Mouse (Mus musculus) lung, postnatal 0 days (tissue): ENCODE results near the gene Ugt1a8. TPM values are rescaled to one million over a fixed set of nuclear protein-coding genes. Genes with fewer than 3 reads are reported as not detected.

ENCODE experiments used
- ATAC-seq: fragments of 200-750 bp; cut with Nextera tagmentation; 2 replicates; pipeline ENCODE4 v1.8.0; 2017; ENCODE audit warnings: moderate library complexity
- DNase-seq: peaks from one replicate; pipeline ENCODE4 v3.0.0-alpha.2; 2016; ENCODE audit warnings: low spot score
- H3K27ac ChIP-seq: fragments of 300-500 bp; sonication (generic); 2 replicates; pipeline ENCODE4 v1.5.1; 2014; ENCODE audit warnings: antibody characterized with exemption, mild to moderate bottlenecking, low read length, mixed read lengths
- H3K27me3 ChIP-seq: fragments of 300-500 bp; sonication (generic); replicated peaks from 2 replicates; pipeline ENCODE4 v1.6.1; 2014; ENCODE audit warnings: low read length, mixed read lengths; ENCODE audit not compliant: insufficient read depth
- H3K36me3 ChIP-seq: fragments of 300-500 bp; sonication (generic); 2 replicates; pipeline ENCODE4 v1.6.1; 2014; ENCODE audit warnings: low read length, mixed read lengths; ENCODE audit not compliant: insufficient read depth
- H3K4me1 ChIP-seq: fragments of 300-500 bp; sonication (generic); 2 replicates; pipeline ENCODE4 v1.6.1; 2014; ENCODE audit warnings: antibody characterized with exemption, low read depth, low read length, mixed read lengths; ENCODE audit not compliant: insufficient read depth
- H3K4me2 ChIP-seq: fragments of 300-500 bp; sonication (generic); replicated peaks from 2 replicates; pipeline ENCODE4 v1.6.1; 2014; ENCODE audit warnings: low read depth, mild to moderate bottlenecking, low read length, moderate library complexity, mixed read lengths
- H3K4me3 ChIP-seq: fragments of 300-500 bp; sonication (generic); 2 replicates; pipeline ENCODE4 v1.5.1; 2014; ENCODE audit warnings: low read depth, low read length
- H3K9ac ChIP-seq: fragments of 300-500 bp; sonication (generic); replicated peaks from 2 replicates; pipeline ENCODE4 v1.6.1; 2014; ENCODE audit warnings: low read depth, mild to moderate bottlenecking
- H3K9me3 ChIP-seq: fragments of 300-500 bp; sonication (generic); 2 replicates; pipeline ENCODE4 v1.6.1; 2016; ENCODE audit warnings: low read length, mixed read lengths
- CTCF ChIP-seq: IDR thresholded peaks from 2 replicates; pipeline ENCODE4 v1.5.1; 2016; ENCODE audit warnings: antibody characterized with exemption, mild to moderate bottlenecking
- EP300 ChIP-seq: IDR thresholded peaks from 2 replicates; pipeline ENCODE4 v1.6.1; 2016; ENCODE audit warnings: antibody characterized with exemption, mild to moderate bottlenecking, control low read depth
- WGBS: fragments of 180-500 bp; shearing (Covaris S2); extraction: QIAGEN DNeasy Blood & Tissue Kit; methylation state at CpG from one replicate; pipeline ENCODE4 v1.1.7; 2014; 5-methylcytosine and 5-hydroxymethylcytosine counted together
- polyA plus RNA-seq: library from polyadenylated mRNA; unstranded; fragments of >200 nt; fragmentation: Nextera tagmentation; extraction: Ambion mirVana; gene quantifications from 2 replicates; pipeline ENCODE4 v1.2.1, GENCODE M21; 2015

Ugt1a8 gene
- polyA plus RNA-seq, 1 experiment from 2014 or later = not detected

DNA sequence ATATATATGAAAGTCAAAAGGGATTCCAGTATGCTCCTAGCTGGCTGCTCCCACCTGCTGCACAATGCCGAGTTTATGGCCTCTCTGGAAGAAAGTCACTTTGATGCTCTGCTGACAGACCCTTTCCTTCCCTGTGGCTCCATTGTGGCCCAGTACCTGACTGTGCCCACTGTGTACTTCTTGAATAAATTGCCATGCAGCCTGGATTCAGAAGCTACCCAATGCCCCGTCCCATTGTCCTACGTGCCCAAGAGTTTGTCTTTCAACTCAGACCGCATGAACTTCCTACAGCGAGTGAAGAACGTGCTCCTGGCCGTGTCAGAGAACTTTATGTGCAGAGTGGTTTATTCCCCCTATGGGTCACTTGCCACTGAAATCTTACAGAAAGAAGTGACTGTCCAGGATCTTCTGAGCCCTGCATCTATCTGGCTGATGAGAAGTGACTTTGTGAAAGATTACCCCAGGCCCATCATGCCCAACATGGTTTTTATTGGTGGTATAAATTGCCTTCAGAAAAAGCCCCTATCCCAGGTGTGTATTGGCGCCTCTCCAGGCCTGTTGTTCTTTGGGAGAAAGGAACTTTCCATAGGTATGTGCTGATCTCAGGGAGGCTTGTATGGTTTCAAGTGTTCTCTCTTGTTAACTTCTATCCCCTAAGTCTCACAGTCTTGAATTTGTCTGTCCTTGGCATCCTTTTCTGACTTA, 124.9 kb downstream of the Ugt1a8 start:
- 60% methylated on average over 8 of the region's 8 CpGs for WGBS
- no peak overlapping the region for H3K27ac ChIP-seq
- ATAC-seq = peak; percentile 11; the same call in 1 of the 2 replicates
- H3K9ac ChIP-seq = no peak overlapping the region
- TF ChIP-seq CTCF = no peak
- TF ChIP-seq EP300 = no peak
- H3K9me3 ChIP-seq = peaks cover 52% of the 10 kb centered on the region
- H3K4me1 ChIP-seq = no peaks in the 10 kb centered on the region
- no peak overlapping the region for H3K4me3 ChIP-seq
- no peaks in the 10 kb centered on the region for H3K27me3 ChIP-seq
- no peak overlapping the region for H3K4me2 ChIP-seq
- no peaks in the 10 kb centered on the region for H3K36me3 ChIP-seq
- DNase-seq = peak; percentile 21

DNA sequence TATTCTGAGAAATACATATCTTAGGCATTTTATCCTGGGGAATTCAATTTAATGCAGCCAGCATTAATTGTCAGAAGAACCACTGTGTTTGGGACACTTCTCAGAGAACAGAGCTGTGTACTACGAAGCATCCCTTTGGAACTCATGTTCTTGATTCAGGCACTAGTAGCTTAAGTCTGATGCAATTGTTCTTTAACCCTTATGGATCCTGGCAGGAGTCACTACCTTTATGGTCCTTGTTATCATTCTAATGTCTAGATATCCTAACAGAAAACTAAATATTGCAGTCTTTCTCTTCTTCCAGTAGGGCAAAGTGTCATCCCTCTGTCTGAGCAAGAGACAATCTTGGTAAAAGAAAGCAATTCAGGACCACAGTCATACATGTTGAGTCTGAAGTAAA, 125.4 kb downstream of the Ugt1a8 start:
- no peak for TF ChIP-seq CTCF
- TF ChIP-seq EP300 = no peak
- no peak overlapping the region for H3K4me3 ChIP-seq
- WGBS = 72% methylated on average over 1 of the region's 1 CpGs
- peaks cover 54% of the 10 kb centered on the region for H3K9me3 ChIP-seq
- H3K4me2 ChIP-seq = no peak overlapping the region
- no peaks in the 10 kb centered on the region for H3K36me3 ChIP-seq
- DNase-seq = peak; percentile 15
- H3K27me3 ChIP-seq = no peaks in the 10 kb centered on the region
- no peak overlapping the region for H3K9ac ChIP-seq
- no peak; the same call in 1 of the 2 replicates for ATAC-seq
- no peaks in the 10 kb centered on the region for H3K4me1 ChIP-seq
- no peak overlapping the region for H3K27ac ChIP-seq

DNA sequence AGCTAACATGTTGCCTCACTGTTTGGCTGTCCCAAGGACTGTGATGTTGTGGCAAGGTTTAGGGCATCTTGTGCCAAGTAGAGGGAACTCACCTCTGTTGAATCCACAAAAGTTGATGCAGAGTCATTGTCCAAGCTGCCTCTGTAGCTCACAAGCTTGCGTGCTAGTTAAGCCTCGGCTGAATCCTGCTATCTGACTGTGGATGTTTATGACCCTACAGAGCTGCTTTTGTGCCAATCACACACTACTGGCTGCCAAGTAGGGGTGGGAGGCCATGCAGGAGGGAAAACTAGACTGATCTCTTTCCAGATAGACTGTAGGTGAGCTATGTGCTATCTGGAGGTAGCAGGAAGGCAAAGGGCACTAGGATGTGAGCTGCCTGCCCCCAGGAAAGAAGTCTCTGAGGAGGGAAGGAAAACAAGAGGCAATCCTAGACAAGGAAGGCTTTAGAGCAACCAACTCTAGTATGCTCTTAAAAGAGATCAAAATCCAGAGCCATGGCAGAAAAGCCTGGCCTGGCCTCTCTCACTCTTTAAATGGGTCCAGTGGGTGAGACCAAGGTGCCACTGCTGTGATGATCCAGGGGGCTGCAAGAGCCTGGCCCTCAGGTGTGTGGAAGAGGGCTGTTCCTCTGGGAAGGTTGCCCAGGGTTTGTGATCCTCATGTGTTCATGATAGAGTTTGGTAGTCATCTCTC, 126.3 kb downstream of the Ugt1a8 start:
- TF ChIP-seq EP300 = no peak
- no peak for TF ChIP-seq CTCF
- H3K4me2 ChIP-seq = no peak overlapping the region
- H3K27ac ChIP-seq = no peak overlapping the region
- no peak overlapping the region for H3K9ac ChIP-seq
- H3K27me3 ChIP-seq = no peaks in the 10 kb centered on the region
- ATAC-seq (peak; percentile 3; the same call in 1 of the 2 replicates), DNase-seq (no peak)
- H3K4me3 ChIP-seq = no peak overlapping the region
- no peaks in the 10 kb centered on the region for H3K4me1 ChIP-seq
- H3K36me3 ChIP-seq = no peaks in the 10 kb centered on the region
- H3K9me3 ChIP-seq = peaks cover 54% of the 10 kb centered on the region
- 71% methylated on average over 2 of the region's 2 CpGs for WGBS

DNA sequence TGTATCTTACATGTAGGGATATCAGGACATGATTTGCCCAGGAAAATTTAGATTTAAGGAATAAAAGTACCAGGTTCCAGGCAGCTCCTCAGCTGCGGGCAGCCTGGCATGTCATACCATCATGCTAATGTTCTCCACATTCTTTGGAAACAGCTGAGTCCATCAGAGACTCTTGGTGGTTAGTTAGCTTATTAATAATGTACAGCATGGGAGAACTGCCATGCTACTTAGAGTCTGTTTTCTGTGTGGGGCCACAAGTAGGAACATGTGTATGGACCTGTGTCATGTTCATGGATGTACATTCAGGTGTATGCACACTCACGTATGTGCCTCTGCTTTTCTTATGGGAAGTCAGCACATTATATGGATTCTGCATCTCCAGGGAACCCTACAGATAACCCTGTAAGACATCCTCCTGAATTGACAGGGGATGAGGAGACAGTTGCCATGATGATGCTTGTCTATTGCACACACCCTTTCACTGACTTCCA, 126.9 kb downstream of the Ugt1a8 start:
- H3K27ac ChIP-seq = no peak overlapping the region
- H3K27me3 ChIP-seq = no peaks in the 10 kb centered on the region
- peaks cover 54% of the 10 kb centered on the region for H3K9me3 ChIP-seq
- ATAC-seq = no peak
- H3K36me3 ChIP-seq = no peaks in the 10 kb centered on the region
- H3K4me2 ChIP-seq = no peak overlapping the region
- WGBS = 72% methylated on average over 2 of the region's 2 CpGs
- H3K9ac ChIP-seq = no peak overlapping the region
- H3K4me3 ChIP-seq = no peak overlapping the region
- TF ChIP-seq EP300 (no peak), CTCF (no peak)
- H3K4me1 ChIP-seq = no peaks in the 10 kb centered on the region
- peak; percentile 23 for DNase-seq

DNA sequence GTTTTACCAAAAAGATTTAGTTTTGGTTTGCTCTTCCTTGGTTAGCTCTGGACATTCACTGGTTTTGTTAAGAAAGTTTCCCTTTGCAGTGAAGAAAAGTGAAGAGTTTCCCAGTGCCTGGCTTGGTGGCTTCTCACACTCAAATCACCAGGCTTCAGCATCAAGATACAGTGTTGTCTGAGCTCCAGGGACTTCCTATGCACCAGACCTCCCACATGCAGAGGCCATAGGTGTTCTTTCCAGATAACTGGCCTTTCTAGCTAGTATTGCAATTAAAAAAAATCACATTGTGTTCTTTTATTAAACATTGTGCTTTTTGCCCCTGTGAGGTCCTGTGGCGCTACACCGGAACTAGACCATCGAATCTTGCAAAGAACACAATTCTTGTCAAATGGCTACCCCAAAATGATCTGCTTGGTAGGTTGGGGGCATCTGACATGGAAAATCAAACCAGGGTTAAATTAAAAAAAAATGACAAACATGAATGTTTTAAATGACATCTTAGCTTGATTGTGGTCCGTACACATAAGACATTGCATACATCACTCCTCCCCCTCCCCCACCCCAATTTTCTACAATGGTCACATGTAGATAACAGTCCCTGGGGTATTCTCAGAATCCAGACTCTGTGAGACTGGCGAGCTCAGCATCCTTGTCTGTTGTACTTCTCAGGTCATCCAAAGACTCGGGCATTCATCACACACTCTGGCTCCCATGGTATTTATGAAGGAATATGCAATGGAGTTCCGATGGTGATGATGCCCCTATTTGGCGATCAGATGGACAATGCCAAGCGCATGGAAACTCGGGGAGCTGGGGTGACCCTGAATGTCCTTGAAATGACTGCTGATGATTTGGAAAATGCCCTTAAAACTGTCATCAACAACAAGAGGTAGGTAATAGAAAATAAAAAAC, 128.1 kb downstream of the Ugt1a8 start:
- Histone ChIP-seq H3K36me3 (no peaks in the 10 kb centered on the region), H3K4me2 (no peak overlapping the region), H3K4me1 (no peaks in the 10 kb centered on the region), H3K9ac (no peak overlapping the region), H3K4me3 (no peak overlapping the region), H3K9me3 (peaks cover 54% of the 10 kb centered on the region), H3K27me3 (no peaks in the 10 kb centered on the region), H3K27ac (no peak overlapping the region)
- peak; percentile 16 for DNase-seq
- TF ChIP-seq CTCF = no peak
- no peak for TF ChIP-seq EP300
- WGBS = 61% methylated on average over 10 of the region's 10 CpGs
- no peak for ATAC-seq

DNA sequence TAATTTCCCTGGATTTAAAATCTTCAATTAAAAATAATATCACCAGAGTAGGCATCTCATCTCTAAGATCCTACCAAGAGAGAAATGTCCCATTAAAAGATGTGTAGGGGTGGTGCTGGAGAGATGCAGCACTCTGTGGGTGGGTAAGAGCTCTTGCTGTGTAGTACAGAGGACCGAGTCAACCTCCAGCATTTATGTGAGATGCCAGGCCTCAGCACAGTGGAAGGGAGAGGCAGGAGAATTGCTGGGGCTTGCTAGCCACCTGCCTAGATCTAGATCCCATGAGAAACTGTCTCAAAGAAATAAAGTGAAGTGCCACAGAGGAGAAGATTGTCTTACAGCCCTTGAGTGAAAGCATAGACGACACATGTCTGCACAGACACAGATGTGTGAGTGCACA, 128.9 kb downstream of the Ugt1a8 start:
- peak; percentile 29 for DNase-seq
- no peaks in the 10 kb centered on the region for H3K36me3 ChIP-seq
- TF ChIP-seq EP300 = no peak
- no peak for TF ChIP-seq CTCF
- H3K9me3 ChIP-seq = peaks cover 53% of the 10 kb centered on the region
- WGBS = 50% methylated on average over 2 of the region's 2 CpGs
- H3K27ac ChIP-seq = no peak overlapping the region
- no peaks in the 10 kb centered on the region for H3K27me3 ChIP-seq
- H3K4me1 ChIP-seq = no peaks in the 10 kb centered on the region
- no peak overlapping the region for H3K4me3 ChIP-seq
- ATAC-seq = no peak
- no peak overlapping the region for H3K9ac ChIP-seq
- no peak overlapping the region for H3K4me2 ChIP-seq
